Mouse (Mus musculus) effector memory CD4-positive, alpha-beta T cell, adult 7 months (primary cell): ENCODE results near the gene Figla. TPM values are rescaled to one million over a fixed set of nuclear protein-coding genes. Genes with fewer than 3 reads are reported as not detected.

Experiments
- polyA plus RNA-seq: library from polyadenylated mRNA; unstranded; fragments of 100-300 nt; shearing (Covaris generic); gene quantifications from one replicate; pipeline ENCODE4 v1.2.1, GENCODE M21; 2017

Figla gene
- not detected for polyA plus RNA-seq

DNA sequence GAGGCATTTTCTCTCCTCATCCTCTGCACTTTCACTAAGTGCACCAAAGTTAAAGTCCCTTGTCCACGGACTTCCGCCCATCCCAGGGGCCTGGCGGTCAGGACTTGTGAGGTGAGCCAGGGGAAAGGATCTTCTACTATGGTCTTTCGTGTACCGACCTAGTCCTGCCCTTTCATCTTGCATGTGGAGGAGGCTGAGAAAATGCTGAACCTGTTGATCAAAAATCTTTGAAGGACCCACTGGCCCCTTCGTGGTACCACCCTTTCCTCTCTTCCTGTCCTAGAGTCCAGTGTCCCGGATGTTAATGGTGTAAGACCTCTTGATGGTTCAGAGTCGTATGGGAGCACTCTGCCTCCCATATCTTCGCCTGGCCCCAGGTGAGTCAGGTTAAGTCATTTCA, at the start of gene Figla:
TSS of gene Figla (plus strand) at position 301 of the 400 bp plus-strand sequence.

GRCm38 (mm10) chr6:86028601-86029322, 12.8 kb downstream of the Figla start, which contains the start of gene Add2:
Add2 (plus strand) TSS chr6:86028681.

Other genes starting within 250 kb of the Figla start
- gene Nat8f6, start 195.2 kb upstream of the Figla start, polyA plus RNA-seq = not detected
- not detected for gene Nat8f5, start 195.2 kb upstream of the Figla start, polyA plus RNA-seq
- not detected for gene Nat8, start 184.1 kb upstream of the Figla start, polyA plus RNA-seq
- gene Nat8f2, start 147.0 kb upstream of the Figla start, polyA plus RNA-seq = 0.60 TPM
- gene Nat8f4, start 111.3 kb upstream of the Figla start, polyA plus RNA-seq = 1.5 TPM
- 21.0 TPM for gene Tprkb, start 104.3 kb upstream of the Figla start, polyA plus RNA-seq
- gene Nat8f1, start 100.5 kb upstream of the Figla start, polyA plus RNA-seq = 2.6 TPM
- gene Dusp11, start 54.5 kb upstream of the Figla start, polyA plus RNA-seq = 232 TPM
- 0.20 TPM for gene Add2, start 12.5 kb downstream of the Figla start, polyA plus RNA-seq
- gene Tgfa, start 179.1 kb downstream of the Figla start, polyA plus RNA-seq = 0.40 TPM